8 mouse cellular contexts compared by ENCODE assay signal in the genomic region with DNA sequence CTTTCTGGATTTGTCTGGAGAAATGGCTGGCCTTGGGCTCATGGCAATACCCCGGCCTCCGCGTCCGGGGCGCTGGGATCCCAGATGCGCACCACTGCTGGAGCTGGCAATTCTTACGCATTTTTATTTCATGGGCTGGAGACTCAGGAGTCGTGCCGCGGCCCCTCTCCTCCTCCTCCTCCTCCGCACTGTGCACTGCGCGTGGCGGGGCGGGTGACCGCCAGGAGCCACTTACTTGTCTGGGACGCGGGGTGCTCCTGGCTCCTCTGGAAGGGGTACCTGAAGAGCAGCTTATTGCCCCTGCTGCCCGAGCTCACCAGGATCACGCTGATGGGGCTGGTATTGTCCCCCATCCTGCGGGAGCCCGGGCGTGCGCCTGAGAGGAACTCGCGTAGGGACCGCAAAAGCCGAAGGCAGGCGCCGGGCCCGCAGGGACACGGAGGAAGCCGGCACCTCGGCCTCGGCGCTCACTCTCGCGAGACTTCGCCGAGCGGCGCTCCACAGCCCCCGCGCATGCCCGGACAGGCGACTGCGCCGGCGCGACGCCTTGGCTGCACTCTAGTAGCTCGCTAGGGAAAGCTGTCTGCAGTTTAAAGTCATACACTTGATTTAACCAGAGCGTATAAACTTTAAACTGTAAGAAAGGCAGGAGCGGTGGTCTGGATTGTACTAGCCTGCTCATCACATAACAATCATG. TPM values are rescaled to one million over a fixed set of nuclear protein-coding genes. Genes with fewer than 3 reads are reported as not detected.
DNase-seq lines count a peak whose midpoint lies in the region; ATAC-seq and TF ChIP-seq lines count a peak whose summit lies in the region.

A gene (minus strand): TSS at position 520 of the 697 bp plus-strand sequence.

- TF ChIP-seq POLR2A in olfactory bulb, adult 2 months (IDR thresholded peaks at IDR 0.05; ENCODE audit: insufficient read depth, low read depth, low read length) = peak; percentile 97
- TF ChIP-seq POLR2A in thymus, adult 2 months (IDR thresholded peaks at IDR 0.05; ENCODE audit: control insufficient read depth, extremely low read depth, insufficient read depth, low read length, poor library complexity) = peak; percentile 94

- peak within 1 kb of the TSS; percentile 82 for H3K4me3 ChIP-seq in forebrain, embryonic 16.5 days (replicated peaks; ENCODE audit: low read length)
- peak within 1 kb of the TSS; percentile 71 for H3K4me3 ChIP-seq in layer of hippocampus, adult 2 months
- peak within 1 kb of the TSS; percentile 86 for H3K4me3 ChIP-seq in lung, embryonic 14.5 days (ENCODE audit: low read depth, low read length)
- peak within 1 kb of the TSS; percentile 76 for H3K4me3 ChIP-seq in olfactory bulb, adult 2 months (ENCODE audit: insufficient read depth, low read depth, low read length)
- H3K4me3 ChIP-seq in thymus, adult 2 months (ENCODE audit: control insufficient read depth, insufficient read depth, low read length) = peak within 1 kb of the TSS; percentile 99

- peak within 1 kb of the TSS; percentile 95 for H3K9ac ChIP-seq in forebrain, embryonic 16.5 days (replicated peaks; ENCODE audit: low read depth, low read length)
- peak within 1 kb of the TSS; percentile 95 for H3K9ac ChIP-seq in lung, embryonic 14.5 days

- WGBS in forebrain, embryonic 16.5 days = under 1% methylated on average over 54 of the region's 54 CpGs
- whole genome bisulfite sequencing in lung, embryonic 14.5 days = under 1% methylated on average over 54 of the region's 54 CpGs
- under 1% methylated on average over 54 of the region's 54 CpGs for WGBS in olfactory bulb, adult 2 months
- WGBS in thymus, adult 2 months = under 1% methylated on average over 54 of the region's 54 CpGs

- H3K4me2 ChIP-seq in forebrain, embryonic 16.5 days (ENCODE audit: low read length) = peak within 1 kb of the TSS; percentile 72
- peak within 1 kb of the TSS; percentile 76 for H3K4me2 ChIP-seq in lung, embryonic 14.5 days

- no peaks in the 10 kb centered on the region for H3K9me3 ChIP-seq in forebrain, embryonic 16.5 days (ENCODE audit: control insufficient read depth, low read length)
- no peaks in the 10 kb centered on the region for H3K9me3 ChIP-seq in lung, embryonic 14.5 days (ENCODE audit: low read depth, low read length)

- peaks cover 16% of the 10 kb centered on the region for H3K4me1 ChIP-seq in forebrain, embryonic 16.5 days (replicated peaks; ENCODE audit: control insufficient read depth, insufficient read depth, low read length)
- H3K4me1 ChIP-seq in lung, embryonic 14.5 days (ENCODE audit: insufficient read depth) = no peaks in the 10 kb centered on the region
- peaks cover 8% of the 10 kb centered on the region for H3K4me1 ChIP-seq in olfactory bulb, adult 2 months (ENCODE audit: control insufficient read depth, insufficient read depth, low read length)
- H3K4me1 ChIP-seq in thymus, adult 2 months (replicated peaks; ENCODE audit: control insufficient read depth, insufficient read depth, low read length) = peaks cover 8% of the 10 kb centered on the region

- ATAC-seq in forebrain, embryonic 16.5 days = peak; percentile 100
- ATAC-seq in lung, embryonic 14.5 days (ENCODE audit: insufficient read depth) = peak; percentile 99

- no peaks in the 10 kb centered on the region for H3K36me3 ChIP-seq in forebrain, embryonic 16.5 days (ENCODE audit: control insufficient read depth, insufficient read depth)
- 0 out of 2 replicates have a peak, but pooled peaks cover 3% of the 10 kb centered on the region for H3K36me3 ChIP-seq in lung, embryonic 14.5 days (ENCODE audit: insufficient read depth)
- no peaks in the 10 kb centered on the region for H3K36me3 ChIP-seq in thymus, adult 2 months (ENCODE audit: control insufficient read depth, insufficient read depth, low read length)

- peak; percentile 94 for DNase-seq in ES-CJ7 (ENCODE audit: low read depth, low spot score)
- peak; percentile 95 for DNase-seq in cerebellum, adult 11-12 months
- DNase-seq in heart, postnatal 36 days = peak; percentile 96 to 98
- DNase-seq in layer of hippocampus, adult 2 months (ENCODE audit: low spot score in 2 of 2) = peak; percentile 95 to 96
- peak; percentile 99 for DNase-seq in lung, embryonic 14.5 days
- DNase-seq in thymus, adult 2 months = peak; percentile 96

- intact Hi-C loops in heart, postnatal 36 days (cut with DNase I) = no loop called here

- peak within 1 kb of the TSS; percentile 96 for H3K27ac ChIP-seq in forebrain, embryonic 16.5 days (ENCODE audit: low read length)
- H3K27ac ChIP-seq in layer of hippocampus, adult 2 months = peak within 1 kb of the TSS; percentile 98
- H3K27ac ChIP-seq in lung, embryonic 14.5 days (ENCODE audit: low read depth) = peak within 1 kb of the TSS; percentile 97
- H3K27ac ChIP-seq in olfactory bulb, adult 2 months (ENCODE audit: insufficient read depth, low read depth, low read length) = peak within 1 kb of the TSS; percentile 85
- H3K27ac ChIP-seq in thymus, adult 2 months (ENCODE audit: control insufficient read depth, insufficient read depth, low read length) = 0 out of 2 replicates have a peak within 1 kb of the TSS, but pooled peaks have one; percentile 43

- H3K27me3 ChIP-seq in forebrain, embryonic 16.5 days (replicated peaks; ENCODE audit: control insufficient read depth, insufficient read depth, low read length) = no peaks in the 10 kb centered on the region
- no peaks in the 10 kb centered on the region for H3K27me3 ChIP-seq in lung, embryonic 14.5 days (ENCODE audit: insufficient read depth, low read length)
- H3K27me3 ChIP-seq in thymus, adult 2 months (ENCODE audit: control insufficient read depth, insufficient read depth, low read length) = no peaks in the 10 kb centered on the region

- TF ChIP-seq CTCF in layer of hippocampus, adult 2 months (conservative IDR thresholded peaks at IDR 0.05) = peak; percentile 33
- no peak for TF ChIP-seq CTCF in lung, embryonic 14.5 days (IDR thresholded peaks at IDR 0.05; ENCODE audit: low read depth)
- TF ChIP-seq CTCF in olfactory bulb, adult 2 months (IDR thresholded peaks at IDR 0.05; ENCODE audit: insufficient read depth, low read depth, low read length) = no peak
- no peak; the same call in 1 of the 2 replicates for TF ChIP-seq CTCF in thymus, adult 2 months (IDR thresholded peaks at IDR 0.05; ENCODE audit: borderline replicate concordance, control insufficient read depth, extremely low read depth, insufficient read depth, low read length, poor library complexity)

RNA-seq across cellular contexts. Expression of the gene that starts here (rescaled TPM):
- polyA plus RNA-seq in forebrain, embryonic 16.5 days (2015; fragmentation: Nextera tagmentation; extraction: Ambion mirVana) = 52.2 and 56.7 TPM in 2 replicates
- 10 to 100 TPM; 26.1 to 28.5 TPM for total RNA-seq in heart, postnatal 36 days (2021)
- total RNA-seq in layer of hippocampus, adult 2 months (2021) = 10 to 100 TPM; 62.0 to 64.1 TPM
- 44.0 and 46.3 TPM in 2 replicates for polyA plus RNA-seq in lung, embryonic 14.5 days (2014; fragmentation: Nextera tagmentation; extraction: Ambion mirVana)
- polyA plus RNA-seq in olfactory bulb, adult 2 months (2012; ENCODE audit: insufficient read depth, insufficient read length, low replicate concordance, missing spikeins) = not detected in 2 replicates
- polyA plus RNA-seq in thymus, adult 2 months (2012; rRNA removed) = 107 and 118 TPM in 2 replicates

Comparison
In these comparisons a context has a peak if more than half of its experiments do, and no peak if none do; other contexts are left out.
1. Peak in every context shown above with its lines: DNase-seq, ATAC-seq, H3K4me3 ChIP-seq and H3K27ac ChIP-seq.
2. H3K27ac ChIP-seq: peak in every context shown above with its lines; median percentile 98 in layer of hippocampus, adult 2 months; 97 in lung, embryonic 14.5 days; 96 in forebrain, embryonic 16.5 days; 85 in olfactory bulb, adult 2 months; 43 in thymus, adult 2 months.